Mouse (Mus musculus) embryonic facial prominence, embryonic 12.5 days (tissue): ENCODE data around the gene Satb2. TPM values are rescaled to one million over a fixed set of nuclear protein-coding genes. Genes with fewer than 3 reads are reported as not detected.

Experiments used
- ATAC-seq: fragments of 200-750 bp; cut with Nextera tagmentation; 2 replicates; pipeline ENCODE4 v1.8.0; 2017; ENCODE audit not compliant: insufficient number of reproducible peaks, insufficient read depth, low FRiP score, low TSS enrichment
- H3K27ac ChIP-seq: fragments of 300-500 bp; sonication (generic); 2 replicates; pipeline ENCODE4 v1.5.1; 2016; ENCODE audit warnings: mild to moderate bottlenecking
- H3K27me3 ChIP-seq: fragments of 300-500 bp; sonication (generic); 2 replicates; pipeline ENCODE4 v1.6.1; 2016; ENCODE audit warnings: mild to moderate bottlenecking, moderate library complexity
- H3K36me3 ChIP-seq: fragments of 300-500 bp; sonication (generic); 2 replicates; pipeline ENCODE4 v1.6.1; 2016; ENCODE audit warnings: mild to moderate bottlenecking
- H3K4me1 ChIP-seq: fragments of 300-500 bp; sonication (generic); 2 replicates; pipeline ENCODE4 v1.6.1; 2016
- H3K4me2 ChIP-seq: fragments of 300-500 bp; sonication (generic); replicated peaks from 2 replicates; pipeline ENCODE4 v1.6.1; 2016; ENCODE audit warnings: mild to moderate bottlenecking, moderate library complexity
- H3K4me3 ChIP-seq: fragments of 300-500 bp; sonication (generic); 2 replicates; pipeline ENCODE4 v1.5.1; 2016; ENCODE audit warnings: mild to moderate bottlenecking
- H3K9ac ChIP-seq: fragments of 300-500 bp; sonication (generic); 2 replicates; pipeline ENCODE4 v1.6.1; 2016; ENCODE audit warnings: mild to moderate bottlenecking, moderate library complexity
- H3K9me3 ChIP-seq: fragments of 300-500 bp; sonication (generic); 2 replicates; pipeline ENCODE4 v1.6.1; 2016; ENCODE audit warnings: mild to moderate bottlenecking, moderate library complexity
- WGBS: fragments of 180-500 bp; shearing (Covaris S2); methylation state at CpG from one replicate; pipeline ENCODE4 v1.1.7; 2016; 5-methylcytosine and 5-hydroxymethylcytosine counted together
- polyA plus RNA-seq: library from polyadenylated mRNA; unstranded; fragments of >200 nt; fragmentation: Nextera tagmentation; extraction: Ambion mirVana; gene quantifications from 2 replicates; pipeline ENCODE4 v1.2.1, GENCODE M21; 2016

Gene Satb2
- polyA plus RNA-seq, 1 experiment from 2014 or later = 18.9 TPM

DNA sequence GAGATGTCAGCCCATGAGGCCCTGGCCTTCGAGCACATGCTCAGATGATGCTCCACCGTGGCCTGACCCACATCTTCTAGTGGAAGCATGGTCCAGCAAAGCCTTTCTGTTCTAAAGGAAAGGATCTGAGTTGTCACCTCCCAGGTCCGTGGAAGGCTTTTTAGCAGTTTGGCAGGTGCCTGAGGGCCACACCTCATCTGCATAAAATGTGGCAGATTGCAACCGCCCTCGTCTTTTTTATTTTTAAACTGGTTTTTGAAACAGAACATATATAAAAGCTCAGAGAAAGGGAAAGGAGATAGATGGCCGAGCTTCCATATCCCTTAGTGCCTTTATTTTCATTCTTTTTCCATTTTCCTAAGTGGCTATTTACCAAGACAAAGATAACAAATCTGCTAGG, 64.2 kb downstream of the Satb2 start:
- Histone ChIP-seq H3K4me1 (no peaks in the 10 kb centered on the region), H3K27me3 (no peaks in the 10 kb centered on the region), H3K4me3 (no peak overlapping the region), H3K27ac (no peak overlapping the region), H3K9ac (no peak overlapping the region), H3K4me2 (no peak overlapping the region), H3K36me3 (no peaks in the 10 kb centered on the region), H3K9me3 (no peaks in the 10 kb centered on the region)
- 87% methylated on average over 6 of the region's 6 CpGs for WGBS
- ATAC-seq = no peak

DNA sequence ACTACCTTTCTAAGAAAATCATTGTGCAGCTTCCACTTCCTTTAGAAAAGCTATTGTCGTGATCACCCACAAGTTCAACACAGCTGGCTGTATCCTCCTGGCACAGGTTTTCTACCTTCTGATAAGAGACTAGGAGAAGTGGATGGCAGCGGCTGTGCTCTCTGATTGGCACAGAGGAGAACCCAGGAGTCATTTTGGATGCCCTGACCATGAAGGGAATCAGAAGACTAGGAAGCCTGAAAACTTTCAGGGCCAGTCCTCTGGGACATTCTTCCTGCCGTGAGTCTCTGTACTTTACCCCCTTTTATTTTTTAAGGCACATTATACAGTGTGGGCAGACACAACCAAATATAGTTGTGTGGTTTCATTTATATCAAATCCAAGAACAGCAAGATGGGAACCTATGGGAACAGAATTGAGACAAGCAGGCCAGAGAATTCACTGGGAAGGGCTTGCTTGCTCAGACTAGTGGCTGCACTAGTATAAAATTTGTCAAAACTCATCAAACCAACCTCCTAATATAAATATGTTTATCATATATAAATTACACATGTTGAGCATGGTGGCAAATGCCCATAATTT, 77.7 kb downstream of the Satb2 start:
- Histone ChIP-seq H3K9me3 (no peaks in the 10 kb centered on the region), H3K27ac (no peak overlapping the region), H3K4me3 (no peak overlapping the region), H3K36me3 (peaks cover 15% of the 10 kb centered on the region; the same call in 1 of the 2 replicates), H3K27me3 (no peaks in the 10 kb centered on the region), H3K4me1 (no peaks in the 10 kb centered on the region; the same call in 1 of the 2 replicates), H3K4me2 (no peak overlapping the region), H3K9ac (no peak overlapping the region)
- 72% methylated on average over 3 of the region's 3 CpGs for whole genome bisulfite sequencing
- no peak for ATAC-seq

DNA sequence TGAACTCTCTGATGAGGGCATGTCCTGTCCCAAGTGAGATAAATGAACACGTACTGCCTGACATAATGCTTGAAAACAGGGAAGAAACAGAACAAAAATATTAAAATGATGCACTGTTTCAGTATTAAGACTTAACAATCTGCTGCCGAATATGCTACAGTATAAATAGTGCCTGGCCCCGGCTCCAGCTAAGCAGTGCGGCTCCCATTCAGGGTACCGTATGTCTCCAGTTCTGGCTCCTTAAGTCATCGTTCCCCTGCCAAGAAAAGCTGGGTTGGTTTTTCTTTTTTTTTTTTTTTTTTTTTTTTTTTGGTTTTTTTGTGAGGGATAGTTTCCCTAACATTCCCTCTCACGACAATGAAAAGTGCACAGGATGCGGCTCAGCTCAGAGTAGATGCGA, 78.3 kb downstream of the Satb2 start:
- 78% methylated on average over 9 of the region's 9 CpGs for WGBS
- H3K27me3 ChIP-seq = no peaks in the 10 kb centered on the region
- no peaks in the 10 kb centered on the region; the same call in 1 of the 2 replicates for H3K4me1 ChIP-seq
- no peak overlapping the region for H3K4me3 ChIP-seq
- ATAC-seq = no peak
- no peak overlapping the region for H3K9ac ChIP-seq
- H3K36me3 ChIP-seq = peaks cover 15% of the 10 kb centered on the region; the same call in 1 of the 2 replicates
- H3K4me2 ChIP-seq = no peak overlapping the region
- H3K27ac ChIP-seq = no peak overlapping the region
- H3K9me3 ChIP-seq = no peaks in the 10 kb centered on the region

DNA sequence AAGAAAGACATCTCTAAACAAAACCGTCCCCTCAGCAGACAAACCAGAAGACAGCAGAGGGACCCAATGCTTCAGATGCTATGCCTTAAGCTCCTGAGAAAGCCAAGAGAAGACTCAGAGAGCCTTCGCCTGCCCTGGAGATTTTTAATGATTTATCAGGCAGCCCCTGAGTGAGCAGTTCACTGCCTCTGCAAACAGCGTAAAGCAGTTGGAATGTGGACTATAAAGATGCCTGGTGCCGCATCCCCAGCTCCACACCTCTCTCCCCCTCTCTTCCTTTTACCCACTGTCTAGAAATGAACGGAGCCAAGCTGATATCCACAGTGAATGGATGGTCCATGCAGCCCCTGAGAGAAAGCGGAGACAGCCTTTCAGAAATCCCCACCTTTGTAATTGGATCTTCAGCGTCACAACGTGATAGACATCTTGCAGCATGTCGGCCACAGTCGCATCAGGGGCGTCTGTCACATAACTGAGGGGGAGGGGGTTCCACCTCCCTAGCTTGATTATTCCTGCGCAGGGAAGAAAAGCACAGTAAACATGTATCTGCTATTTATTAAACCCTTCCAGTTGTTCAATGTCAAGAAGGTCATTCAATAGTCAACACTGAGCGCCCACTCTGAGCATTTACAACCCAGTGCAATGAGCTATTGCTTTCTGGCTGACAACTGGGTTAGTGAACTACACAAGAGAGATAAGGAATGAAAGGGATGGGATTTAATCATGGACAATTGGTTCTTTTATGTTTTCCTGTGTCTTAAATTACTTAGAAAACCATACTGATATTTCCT, 79.6 kb downstream of the Satb2 start:
- Histone ChIP-seq H3K36me3 (peaks cover 15% of the 10 kb centered on the region; the same call in 1 of the 2 replicates), H3K4me1 (no peaks in the 10 kb centered on the region; the same call in 1 of the 2 replicates), H3K27me3 (no peaks in the 10 kb centered on the region), H3K9me3 (no peaks in the 10 kb centered on the region), H3K9ac (no peak overlapping the region), H3K27ac (no peak overlapping the region), H3K4me2 (no peak overlapping the region), H3K4me3 (no peak overlapping the region)
- WGBS = 47% methylated on average over 13 of the region's 13 CpGs
- no peak for ATAC-seq

DNA sequence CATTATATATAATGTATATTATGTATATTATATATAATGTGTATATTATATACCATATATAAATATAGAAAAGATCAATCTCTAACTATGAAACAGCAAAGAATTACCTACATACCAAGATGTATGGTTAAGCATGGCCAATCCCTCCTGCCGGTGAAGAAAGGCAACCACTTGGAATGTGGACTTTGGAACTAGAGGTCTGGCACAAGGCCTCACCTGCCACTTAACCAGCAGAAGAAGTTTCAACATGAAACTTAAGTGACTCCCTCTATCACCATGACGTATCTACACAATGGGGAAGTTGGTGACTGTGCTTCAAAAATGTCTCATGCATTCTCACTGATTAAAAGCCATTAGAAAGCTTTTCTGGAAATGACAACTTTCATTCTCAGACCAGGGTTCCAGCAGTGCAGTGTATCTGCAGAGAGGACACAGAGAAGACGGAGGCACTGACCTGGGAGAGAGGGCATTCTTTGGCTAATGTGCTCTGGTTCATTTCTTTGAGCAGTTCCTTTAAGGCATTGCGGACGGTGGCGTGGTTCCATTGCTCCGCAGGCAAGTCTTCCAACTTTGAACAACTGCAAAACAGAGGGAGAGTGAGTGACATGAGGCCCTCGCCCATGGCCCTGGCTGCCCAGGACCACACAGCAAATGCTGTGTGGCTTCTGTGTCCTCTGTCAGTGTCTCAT, 80.8 kb downstream of the Satb2 start:
- WGBS = 88% methylated on average over 8 of the region's 8 CpGs
- Histone ChIP-seq H3K4me1 (no peaks in the 10 kb centered on the region; the same call in 1 of the 2 replicates), H3K9ac (no peak overlapping the region), H3K9me3 (no peaks in the 10 kb centered on the region), H3K27ac (no peak overlapping the region), H3K36me3 (peaks cover 15% of the 10 kb centered on the region; the same call in 1 of the 2 replicates), H3K4me3 (no peak overlapping the region), H3K4me2 (no peak overlapping the region), H3K27me3 (no peaks in the 10 kb centered on the region)
- no peak for ATAC-seq

DNA sequence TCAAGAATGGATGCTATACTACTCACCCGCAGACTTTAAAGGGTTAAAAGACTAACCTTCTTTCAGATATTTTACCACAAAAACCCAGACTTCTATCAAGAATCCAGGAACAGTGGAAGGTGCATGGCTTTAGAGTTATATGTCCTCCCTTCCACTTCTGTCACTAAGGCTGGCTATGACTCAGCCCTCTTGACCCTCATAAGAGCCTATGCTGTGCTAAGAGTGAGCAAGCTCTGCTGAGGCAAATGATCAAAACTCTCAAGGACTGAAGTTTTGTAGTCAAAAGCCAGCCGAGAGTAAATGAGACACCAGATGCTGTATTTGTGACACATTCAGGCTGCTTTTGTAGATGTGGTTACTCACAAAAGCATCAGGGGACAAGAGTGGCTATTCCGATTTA, 81.8 kb downstream of the Satb2 start:
- ATAC-seq = no peak
- no peaks in the 10 kb centered on the region for H3K27me3 ChIP-seq
- H3K27ac ChIP-seq = no peak overlapping the region
- H3K4me2 ChIP-seq = no peak overlapping the region
- no peak overlapping the region for H3K9ac ChIP-seq
- WGBS = 89% methylated on average over 3 of the region's 3 CpGs
- H3K36me3 ChIP-seq = peaks cover 15% of the 10 kb centered on the region; the same call in 1 of the 2 replicates
- H3K4me3 ChIP-seq = no peak overlapping the region
- H3K4me1 ChIP-seq = no peaks in the 10 kb centered on the region; the same call in 1 of the 2 replicates
- H3K9me3 ChIP-seq = no peaks in the 10 kb centered on the region

DNA sequence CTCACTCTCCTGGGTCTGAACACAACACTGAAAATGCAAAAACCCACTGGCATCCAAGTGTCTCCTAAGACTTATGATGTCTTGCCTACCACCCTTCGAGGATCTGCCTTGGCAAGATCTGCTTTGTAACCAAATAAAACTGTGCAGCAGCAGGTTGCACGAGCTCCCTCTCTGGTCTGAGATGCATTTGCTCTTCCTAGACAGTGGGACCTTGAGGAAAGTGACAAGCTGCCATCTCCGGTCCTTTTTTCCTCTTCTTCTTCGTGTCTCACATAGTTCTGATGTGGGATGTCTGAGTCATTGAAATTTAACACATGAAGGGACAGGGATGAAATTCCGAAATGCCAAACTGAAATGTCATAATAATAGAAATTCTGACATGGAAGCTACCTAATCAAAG, 85.7 kb downstream of the Satb2 start:
- Histone ChIP-seq H3K4me2 (no peak overlapping the region), H3K36me3 (peaks cover 12% of the 10 kb centered on the region; the same call in 1 of the 2 replicates), H3K4me3 (no peak overlapping the region), H3K27ac (no peak overlapping the region), H3K4me1 (0 out of 2 replicates have a peak, but pooled peaks cover 5% of the 10 kb centered on the region), H3K9me3 (no peaks in the 10 kb centered on the region), H3K9ac (no peak overlapping the region), H3K27me3 (no peaks in the 10 kb centered on the region)
- no peak for ATAC-seq
- WGBS = 87% methylated on average over 5 of the region's 5 CpGs

DNA sequence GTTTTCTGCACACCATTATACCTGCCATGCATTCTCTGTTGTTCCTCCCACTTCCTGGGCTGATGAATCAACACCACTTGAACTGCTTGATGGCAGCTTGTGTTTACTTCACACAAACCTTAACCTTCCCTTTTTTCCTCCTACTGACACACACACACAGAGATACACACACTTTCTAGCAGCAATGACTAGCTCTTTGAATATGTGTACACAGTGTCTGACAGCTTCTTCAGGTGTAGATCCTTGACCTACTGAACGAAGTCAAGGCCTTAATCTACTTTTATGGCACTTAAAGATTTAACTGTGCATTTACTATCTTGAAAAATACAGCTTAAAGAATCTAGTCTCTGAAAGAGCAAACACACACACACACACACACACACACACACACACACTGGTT, 89.5 kb downstream of the Satb2 start:
- Histone ChIP-seq H3K9me3 (no peaks in the 10 kb centered on the region), H3K4me1 (0 out of 2 replicates have a peak, but pooled peaks cover 5% of the 10 kb centered on the region), H3K27me3 (no peaks in the 10 kb centered on the region), H3K9ac (no peak overlapping the region), H3K36me3 (no peaks in the 10 kb centered on the region), H3K4me3 (no peak overlapping the region), H3K4me2 (no peak overlapping the region), H3K27ac (no peak overlapping the region)
- 74% methylated on average over 1 of the region's 1 CpGs for WGBS
- no peak for ATAC-seq

DNA sequence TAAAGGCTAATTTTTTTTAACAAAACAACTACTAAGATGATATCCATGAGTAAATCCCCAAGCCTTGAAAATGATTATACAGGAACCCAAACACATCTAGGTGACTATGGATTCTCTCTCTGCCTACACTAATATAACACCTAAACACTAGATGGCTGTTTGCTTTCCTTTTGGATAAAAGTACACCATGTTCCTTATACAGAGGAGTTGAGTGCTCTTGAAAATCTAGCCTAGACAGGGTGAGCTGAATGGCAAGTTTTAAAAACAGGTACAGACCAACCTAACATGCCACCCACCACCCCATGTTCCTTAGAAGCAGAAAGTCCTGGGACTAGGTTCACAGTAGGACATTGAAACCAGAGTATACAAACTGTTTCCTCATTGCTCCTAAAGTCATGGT, 90.9 kb downstream of the Satb2 start:
- Histone ChIP-seq H3K27ac (no peak overlapping the region), H3K4me3 (no peak overlapping the region), H3K36me3 (no peaks in the 10 kb centered on the region), H3K4me1 (0 out of 2 replicates have a peak, but pooled peaks cover 5% of the 10 kb centered on the region), H3K9me3 (no peaks in the 10 kb centered on the region), H3K9ac (no peak overlapping the region), H3K4me2 (no peak overlapping the region), H3K27me3 (no peaks in the 10 kb centered on the region)
- no peak for ATAC-seq

DNA sequence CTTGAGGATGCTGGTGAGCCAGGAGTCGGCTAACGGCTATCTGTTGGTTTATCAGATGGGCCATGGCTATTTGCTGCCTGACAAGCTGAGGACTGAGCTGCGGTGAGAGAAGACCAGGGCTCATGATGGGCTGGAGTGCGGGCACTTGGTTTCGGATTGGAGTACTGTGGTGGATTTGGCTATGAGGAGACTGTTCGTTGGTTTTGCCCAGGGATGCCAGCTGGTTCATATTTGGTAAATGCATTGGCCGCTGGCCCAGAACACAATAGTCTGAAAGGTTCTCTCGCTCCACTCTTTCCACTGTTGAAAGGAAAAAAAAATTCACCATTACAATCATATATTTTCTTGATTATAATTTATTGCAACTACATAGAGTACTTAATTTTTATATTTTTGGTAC, 107.0 kb downstream of the Satb2 start:
- H3K9ac ChIP-seq = no peak overlapping the region
- H3K4me1 ChIP-seq = no peaks in the 10 kb centered on the region
- 82% methylated on average over 8 of the region's 8 CpGs for WGBS
- no peak overlapping the region for H3K4me3 ChIP-seq
- no peak overlapping the region for H3K4me2 ChIP-seq
- H3K27me3 ChIP-seq = no peaks in the 10 kb centered on the region
- H3K27ac ChIP-seq = no peak overlapping the region
- peaks cover 9% of the 10 kb centered on the region for H3K36me3 ChIP-seq
- ATAC-seq = no peak
- no peaks in the 10 kb centered on the region for H3K9me3 ChIP-seq

DNA sequence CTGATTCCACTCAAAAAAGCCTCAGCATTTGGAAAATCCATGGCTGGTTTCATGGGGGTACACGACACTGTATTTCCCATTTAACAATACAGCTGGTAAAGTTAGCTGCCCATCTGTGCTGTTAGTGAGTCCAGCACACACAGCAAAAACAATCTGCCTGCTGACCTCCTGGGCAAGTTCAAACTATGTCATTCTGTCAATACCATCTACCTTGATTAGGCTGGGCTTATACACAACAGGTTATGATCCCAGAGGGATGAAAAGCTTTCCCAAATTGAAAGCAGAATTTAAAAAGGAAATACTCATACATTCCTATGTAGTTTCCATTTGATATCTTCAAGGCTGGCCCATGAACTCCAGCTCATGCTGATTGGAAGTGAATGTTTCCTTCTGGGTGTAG, 113.2 kb downstream of the Satb2 start:
- WGBS = 54% methylated on average over 1 of the region's 1 CpGs
- Histone ChIP-seq H3K36me3 (no peaks in the 10 kb centered on the region), H3K9ac (no peak overlapping the region), H3K4me3 (no peak overlapping the region), H3K4me1 (0 out of 2 replicates have a peak, but pooled peaks cover 5% of the 10 kb centered on the region), H3K4me2 (no peak overlapping the region), H3K27me3 (no peaks in the 10 kb centered on the region), H3K27ac (no peak overlapping the region), H3K9me3 (no peaks in the 10 kb centered on the region)
- ATAC-seq = no peak
